Mouse (Mus musculus) midbrain, embryonic 14.5 days (tissue): ENCODE results near the gene Trip10. TPM values are rescaled to one million over a fixed set of nuclear protein-coding genes. Genes with fewer than 3 reads are reported as not detected.

Experiments used
- ATAC-seq: fragments of 200-750 bp; cut with Nextera tagmentation; 2 replicates; pipeline ENCODE4 v1.8.0; 2017; ENCODE audit warnings: moderate number of reproducible peaks, moderate library complexity; ENCODE audit not compliant: low FRiP score, low TSS enrichment
- DNase-seq: peaks from one replicate; pipeline ENCODE4 v3.0.0-alpha.2; 2015
- H3K27ac ChIP-seq: fragments of 300-500 bp; sonication (generic); replicated peaks from 2 replicates; pipeline ENCODE4 v1.5.1; 2014; ENCODE audit warnings: mild to moderate bottlenecking, low read depth, low read length, moderate library complexity
- H3K27me3 ChIP-seq: fragments of 300-500 bp; sonication (generic); 2 replicates; pipeline ENCODE4 v1.6.1; 2014; ENCODE audit warnings: low read length, control low read depth, mixed read lengths; ENCODE audit not compliant: control insufficient read depth, insufficient read depth
- H3K36me3 ChIP-seq: fragments of 300-500 bp; sonication (generic); 2 replicates; pipeline ENCODE4 v1.6.1; 2014; ENCODE audit warnings: low read length, control low read depth; ENCODE audit not compliant: control insufficient read depth, insufficient read depth
- H3K4me1 ChIP-seq: fragments of 300-500 bp; sonication (generic); 2 replicates; pipeline ENCODE4 v1.6.1; 2014; ENCODE audit warnings: mild to moderate bottlenecking, antibody characterized with exemption, low read length, control low read depth; ENCODE audit not compliant: control insufficient read depth, insufficient read depth
- H3K4me2 ChIP-seq: fragments of 300-500 bp; sonication (generic); 2 replicates; pipeline ENCODE4 v1.6.1; 2014; ENCODE audit warnings: mild to moderate bottlenecking, low read length, moderate library complexity
- H3K4me3 ChIP-seq: fragments of 300-500 bp; sonication (generic); replicated peaks from 2 replicates; pipeline ENCODE4 v1.5.1; 2014; ENCODE audit warnings: low read depth, low read length
- H3K9ac ChIP-seq: fragments of 300-500 bp; sonication (generic); replicated peaks from 2 replicates; pipeline ENCODE4 v1.6.1; 2014; ENCODE audit warnings: mild to moderate bottlenecking, low read length, moderate library complexity
- H3K9me3 ChIP-seq: fragments of 300-500 bp; sonication (generic); 2 replicates; pipeline ENCODE4 v1.6.1; 2016; ENCODE audit warnings: low read length, control low read depth, mixed read lengths; ENCODE audit not compliant: control insufficient read depth
- WGBS: fragments of 180-500 bp; shearing (Covaris S2); extraction: QIAGEN DNeasy Blood & Tissue Kit; methylation state at CpG from one replicate; pipeline ENCODE4 v1.1.7; 2014; 5-methylcytosine and 5-hydroxymethylcytosine counted together
- polyA plus RNA-seq: library from polyadenylated mRNA; unstranded; fragments of >200 nt; fragmentation: Nextera tagmentation; extraction: Ambion mirVana; gene quantifications from 2 replicates; pipeline ENCODE4 v1.2.1, GENCODE M21; 2014

Gene Trip10
- polyA plus RNA-seq, 1 experiment from 2014 or later: 7.2 TPM

DNA sequence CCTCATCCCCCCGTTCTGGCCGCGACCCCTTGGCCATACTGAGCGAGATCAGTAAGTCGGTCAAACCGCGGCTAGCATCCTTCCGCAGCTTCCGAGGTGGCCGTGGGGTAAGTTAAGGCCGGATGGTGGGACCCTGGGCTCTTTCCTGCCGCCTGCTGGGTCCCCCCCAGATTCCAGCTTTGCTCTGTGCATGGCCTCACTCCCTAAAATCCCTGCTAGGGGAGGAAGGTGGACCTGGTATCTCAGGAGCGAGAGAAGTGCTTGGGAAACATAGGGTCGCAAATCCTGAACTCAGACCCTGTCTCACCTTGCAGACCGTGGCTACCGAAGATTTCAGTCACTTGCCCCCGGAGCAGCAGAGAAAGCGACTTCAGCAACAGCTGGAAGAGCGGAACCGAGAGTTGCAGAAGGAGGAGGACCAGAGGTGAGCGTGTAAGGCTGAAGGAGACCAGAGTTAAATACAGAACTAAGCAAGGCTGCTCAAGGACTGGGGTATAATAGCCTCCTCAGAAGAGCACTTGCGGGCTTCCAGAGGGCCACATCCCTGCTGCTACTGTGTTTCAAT lies 7.7 kb downstream of the Trip10 start:
- no peak for DNase-seq
- ATAC-seq: no peak
- Histone ChIP-seq H3K9me3 (no peaks in the 10 kb centered on the region), H3K4me2 (no peak overlapping the region), H3K27ac (no peak overlapping the region), H3K36me3 (peaks cover 21% of the 10 kb centered on the region; the same call in 1 of the 2 replicates), H3K4me3 (no peak overlapping the region), H3K9ac (no peak overlapping the region), H3K4me1 (no peaks in the 10 kb centered on the region), H3K27me3 (no peaks in the 10 kb centered on the region)
- 97% methylated on average over 22 of the region's 22 CpGs for WGBS

DNA sequence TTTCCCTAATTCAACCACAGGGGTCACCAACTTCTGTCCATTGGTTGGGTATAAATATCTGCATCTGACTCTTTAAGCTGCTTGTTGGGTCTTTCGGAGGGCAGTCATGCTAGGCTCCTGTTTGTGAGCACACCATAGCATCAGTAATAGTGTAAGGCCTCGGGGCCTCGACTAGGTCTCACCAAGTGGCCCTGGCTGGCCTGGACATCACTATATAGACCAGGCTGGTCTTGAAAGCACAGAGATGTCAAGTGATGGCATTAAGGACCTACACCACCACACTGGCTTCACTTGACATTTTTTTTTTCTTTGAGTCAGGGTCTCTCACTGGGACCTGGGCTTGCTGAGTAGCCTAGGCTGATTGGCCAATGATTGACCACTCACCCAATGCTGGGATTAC lies 8.9 kb downstream of the Trip10 start:
- Histone ChIP-seq H3K4me3 (no peak overlapping the region), H3K9me3 (no peaks in the 10 kb centered on the region), H3K9ac (no peak overlapping the region), H3K27ac (no peak overlapping the region), H3K27me3 (no peaks in the 10 kb centered on the region), H3K4me1 (no peaks in the 10 kb centered on the region), H3K36me3 (peaks cover 27% of the 10 kb centered on the region), H3K4me2 (no peak overlapping the region)
- WGBS: 99% methylated on average over 3 of the region's 3 CpGs
- ATAC-seq: no peak
- DNase-seq: no peak

DNA sequence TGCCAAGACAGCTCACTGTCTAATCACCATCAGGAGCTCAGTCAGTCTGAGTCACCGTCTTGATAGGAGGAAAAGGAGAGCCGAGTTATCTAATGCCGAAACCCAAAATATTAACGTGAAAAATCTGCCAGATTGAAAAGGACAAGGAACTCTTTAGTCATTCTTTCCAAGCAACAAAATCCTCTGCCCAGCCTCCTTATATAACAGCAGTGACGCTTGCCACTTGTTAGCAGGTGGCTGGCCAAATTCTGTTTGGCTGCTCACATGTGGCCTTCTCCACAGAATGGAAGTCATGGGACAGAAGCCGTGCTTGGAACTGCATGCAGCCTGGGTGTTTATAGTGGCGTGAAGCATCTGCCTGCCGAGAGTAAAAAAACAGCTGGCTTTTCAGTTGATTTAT lies 10.5 kb downstream of the Trip10 start:
- H3K4me2 ChIP-seq: no peak overlapping the region

DNA sequence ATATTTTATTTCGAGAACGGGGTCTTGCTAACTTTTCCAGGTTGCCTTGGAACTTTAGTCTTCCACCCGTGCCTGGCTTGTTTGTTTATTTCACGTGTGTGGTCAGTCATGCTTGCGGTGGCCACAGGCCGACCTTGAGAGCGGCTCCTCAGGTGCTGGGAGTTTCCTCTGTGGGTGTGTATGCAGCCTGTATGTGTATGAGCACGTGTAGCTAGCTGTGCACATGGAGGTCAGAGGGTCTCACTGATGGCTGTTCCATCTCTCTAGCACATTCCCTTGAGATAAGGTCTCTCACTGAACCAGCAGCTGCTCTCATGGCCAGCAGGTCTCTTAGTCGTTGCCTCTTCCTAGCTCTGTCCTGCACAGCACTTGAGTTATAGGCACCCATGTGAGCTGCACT lies 11.1 kb downstream of the Trip10 start:
- Histone ChIP-seq H3K4me3 (no peak overlapping the region), H3K4me1 (no peaks in the 10 kb centered on the region), H3K9ac (no peak overlapping the region), H3K4me2 (no peak overlapping the region), H3K9me3 (no peaks in the 10 kb centered on the region), H3K36me3 (peaks cover 23% of the 10 kb centered on the region), H3K27ac (no peak overlapping the region), H3K27me3 (no peaks in the 10 kb centered on the region)
- 92% methylated on average over 9 of the region's 9 CpGs for WGBS
- ATAC-seq (no peak), DNase-seq (no peak)

More for the DNA sequence above, 10.5 kb downstream of the Trip10 start:
- ATAC-seq (no peak), DNase-seq (no peak)
- H3K4me1 ChIP-seq: no peaks in the 10 kb centered on the region
- no peaks in the 10 kb centered on the region for H3K27me3 ChIP-seq
- 92% methylated on average over 8 of the region's 8 CpGs for WGBS
- H3K9ac ChIP-seq: no peak overlapping the region
- H3K4me3 ChIP-seq: no peak overlapping the region
- H3K27ac ChIP-seq: no peak overlapping the region
- H3K9me3 ChIP-seq: no peaks in the 10 kb centered on the region
- H3K36me3 ChIP-seq: peaks cover 26% of the 10 kb centered on the region

DNA sequence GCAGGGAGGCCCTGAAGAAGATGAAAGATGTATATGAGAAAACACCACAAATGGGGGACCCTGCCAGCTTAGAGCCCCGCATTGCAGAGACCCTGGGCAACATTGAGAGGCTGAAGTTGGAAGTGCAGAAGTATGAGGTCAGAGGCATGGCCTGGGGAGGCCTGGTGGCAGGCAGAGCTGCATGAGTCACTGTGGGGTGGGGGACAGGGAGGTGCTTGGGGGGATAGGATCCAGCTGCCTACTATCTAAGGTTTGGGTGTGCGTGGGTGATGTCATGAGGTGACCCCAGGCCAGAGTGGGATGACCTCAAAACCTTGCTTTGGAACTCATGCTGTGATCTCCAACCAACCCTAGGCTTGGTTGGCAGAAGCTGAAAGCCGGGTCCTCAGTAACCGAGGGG lies 12.0 kb downstream of the Trip10 start:
- Histone ChIP-seq H3K4me1 (no peaks in the 10 kb centered on the region), H3K36me3 (peaks cover 23% of the 10 kb centered on the region), H3K9ac (no peak overlapping the region), H3K4me3 (no peak overlapping the region), H3K9me3 (no peaks in the 10 kb centered on the region), H3K27ac (no peak overlapping the region), H3K4me2 (no peak overlapping the region), H3K27me3 (no peaks in the 10 kb centered on the region)
- 92% methylated on average over 4 of the region's 4 CpGs for WGBS
- ATAC-seq (no peak), DNase-seq (no peak)

DNA sequence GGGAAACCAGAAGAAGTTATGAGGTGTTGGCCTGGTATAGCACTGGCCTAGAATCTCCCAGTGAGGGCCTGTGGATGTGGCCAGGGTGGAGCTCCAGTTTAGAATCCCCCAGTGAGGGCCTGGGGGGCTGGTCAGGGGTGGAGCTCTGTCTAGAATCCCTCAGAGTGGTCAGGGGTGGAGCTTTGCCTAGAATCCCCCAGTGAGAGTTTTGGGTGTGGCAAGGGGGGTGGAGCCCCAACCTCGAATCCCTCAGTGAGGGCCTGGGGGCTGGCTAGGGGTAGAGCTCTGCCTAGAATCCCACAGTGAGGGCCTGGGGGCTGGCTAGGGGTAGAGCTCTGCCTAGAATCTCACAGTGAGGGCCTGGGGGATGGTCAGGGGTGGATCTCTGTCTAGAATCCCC lies 12.5 kb downstream of the Trip10 start:
- Histone ChIP-seq H3K27me3 (no peaks in the 10 kb centered on the region), H3K4me1 (no peaks in the 10 kb centered on the region), H3K9ac (no peak overlapping the region), H3K4me2 (no peak overlapping the region), H3K36me3 (peaks cover 23% of the 10 kb centered on the region), H3K9me3 (no peaks in the 10 kb centered on the region), H3K4me3 (no peak overlapping the region), H3K27ac (no peak overlapping the region)
- WGBS: 45% methylated on average over 1 of the region's 1 CpGs
- DNase-seq (no peak), ATAC-seq (no peak)

DNA sequence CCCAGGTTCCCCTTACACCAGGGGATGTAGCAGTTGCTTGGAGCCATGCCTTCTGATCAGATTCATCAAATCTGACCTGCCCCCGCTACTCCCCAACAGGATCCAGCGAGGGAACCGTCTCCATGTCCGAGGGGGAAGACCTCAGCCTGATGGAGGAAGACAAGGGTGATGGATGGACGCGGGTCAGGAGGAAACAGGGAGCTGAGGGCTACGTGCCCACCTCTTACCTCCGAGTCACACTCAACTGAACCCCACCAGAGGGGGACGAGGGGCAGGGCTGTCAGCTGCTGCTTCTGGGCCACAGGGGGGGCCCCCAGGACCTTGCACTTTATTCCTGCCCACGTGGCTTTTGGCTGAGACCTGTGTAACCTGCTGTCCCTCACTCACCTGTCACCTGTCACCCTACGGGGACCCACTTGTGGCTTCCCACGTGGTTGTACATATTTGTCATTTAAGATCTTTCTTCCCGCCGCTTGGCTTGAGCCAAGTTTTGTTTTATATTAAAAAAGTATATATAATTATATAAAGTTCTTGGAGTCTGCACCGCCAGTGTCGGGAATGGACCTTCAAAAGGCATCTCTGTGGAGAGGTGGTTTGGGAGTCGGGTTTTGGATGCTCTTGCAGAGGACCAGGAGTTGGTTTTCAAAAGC lies 13.8 kb downstream of the Trip10 start:
- DNase-seq (no peak), ATAC-seq (no peak)
- Histone ChIP-seq H3K4me1 (no peaks in the 10 kb centered on the region), H3K27me3 (no peaks in the 10 kb centered on the region), H3K4me2 (no peak overlapping the region), H3K27ac (no peak overlapping the region), H3K36me3 (peaks cover 23% of the 10 kb centered on the region), H3K9ac (no peak overlapping the region), H3K9me3 (no peaks in the 10 kb centered on the region), H3K4me3 (no peak overlapping the region)
- WGBS: 93% methylated on average over 17 of the region's 17 CpGs

DNA sequence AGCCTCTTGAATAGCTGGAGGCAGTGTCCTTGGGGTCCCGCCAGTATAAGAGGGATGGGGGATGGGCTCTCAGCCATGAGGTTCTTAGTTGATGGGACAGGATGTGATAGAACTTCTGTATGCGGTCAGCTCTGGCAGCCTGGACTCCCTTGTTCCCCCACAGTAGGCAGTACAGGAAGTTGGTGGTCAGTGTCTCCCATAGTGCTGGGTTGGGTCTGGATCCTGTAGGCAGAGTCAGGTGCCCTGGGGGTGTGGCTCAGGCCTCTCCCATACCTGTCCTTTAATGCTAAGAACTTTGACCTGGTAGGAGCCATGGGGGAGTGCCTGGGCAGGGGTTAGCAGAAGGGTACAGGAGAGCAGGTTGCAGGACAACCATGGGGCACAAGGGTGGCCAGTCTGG lies 14.9 kb downstream of the Trip10 start:
- Histone ChIP-seq H3K9me3 (no peaks in the 10 kb centered on the region), H3K27ac (no peak overlapping the region), H3K4me3 (no peak overlapping the region), H3K27me3 (no peaks in the 10 kb centered on the region), H3K36me3 (peaks cover 21% of the 10 kb centered on the region), H3K4me1 (no peaks in the 10 kb centered on the region), H3K9ac (no peak overlapping the region), H3K4me2 (no peak overlapping the region)
- ATAC-seq: no peak; the same call in 1 of the 2 replicates
- 93% methylated on average over 2 of the region's 2 CpGs for WGBS
- no peak for DNase-seq
